Mouse (Mus musculus): ENCODE data around the gene Swi5. TPM values are rescaled to one million over a fixed set of nuclear protein-coding genes. Genes with fewer than 3 reads are reported as not detected.
A peak's percentile ranks its signal among the peaks of the same experiment; 100 is the strongest.

The Swi5 gene
- polyA plus RNA-seq, 1 experiment from 2014 or later: 397 TPM

- Histone ChIP-seq H3K4me1 (no peaks in the 10 kb centered on the region), H3K9ac (no peak overlapping the region), H3K36me3 (replicated peaks) (peaks cover 94% of the 10 kb centered on the region), H3K4me3 (replicated peaks) (no peak overlapping the region), H3K9me3 (no peaks in the 10 kb centered on the region), H3K27me3 (no peaks in the 10 kb centered on the region), H3K4me2 (no peak overlapping the region), H3K27ac (no peak overlapping the region)
- ATAC-seq (ENCODE audit: low FRiP score): no peak
- 90% methylated on average over 5 of the region's 5 CpGs for WGBS
Measured at GRCm38 (mm10) chr2:32252658-32253057, 35.2 kb downstream of the Swi5 start.

DNA sequence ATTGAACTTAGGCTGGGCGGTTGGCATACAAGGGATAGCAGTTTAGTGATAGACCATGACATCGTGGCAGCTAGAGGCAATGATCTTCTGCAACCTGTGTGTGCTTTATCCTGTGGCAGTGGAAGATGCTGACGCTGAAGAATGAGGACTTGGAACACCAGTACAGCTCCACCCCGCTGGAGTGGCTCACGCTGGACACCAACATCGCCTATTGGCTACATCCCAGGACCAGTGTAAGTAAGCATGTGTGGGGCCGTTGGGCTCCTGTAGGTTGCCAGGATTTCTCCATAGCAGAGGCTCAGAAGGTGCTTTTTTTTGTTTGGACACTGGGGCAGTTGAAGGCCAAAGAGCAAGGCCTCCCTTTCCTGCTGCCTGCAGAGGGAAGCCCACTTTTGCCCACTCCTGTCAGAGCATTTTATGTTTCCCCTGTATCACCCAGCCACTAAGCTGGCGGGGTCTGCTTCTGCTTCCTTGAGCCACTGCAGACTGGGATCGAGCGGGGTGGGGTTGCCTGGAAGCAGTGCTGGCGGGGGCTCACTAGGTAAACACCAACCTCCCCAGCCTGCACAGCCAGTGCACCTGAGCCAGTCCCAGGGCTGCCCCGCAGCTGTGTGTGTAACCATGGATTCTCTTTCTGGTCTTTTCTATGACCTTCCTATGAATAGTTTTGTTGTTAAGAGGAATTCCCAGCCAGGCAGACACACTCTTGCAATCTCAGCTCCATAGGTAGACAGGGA, 35.9 kb downstream of the Swi5 start:
- ATAC-seq (ENCODE audit: low FRiP score): no peak
- Histone ChIP-seq H3K36me3 (replicated peaks) (peaks cover 93% of the 10 kb centered on the region), H3K9ac (no peak overlapping the region), H3K9me3 (no peaks in the 10 kb centered on the region), H3K4me1 (no peaks in the 10 kb centered on the region), H3K27me3 (no peaks in the 10 kb centered on the region), H3K4me2 (no peak overlapping the region), H3K4me3 (replicated peaks) (no peak overlapping the region), H3K27ac (no peak overlapping the region)
- WGBS: 90% methylated on average over 12 of the region's 12 CpGs

DNA sequence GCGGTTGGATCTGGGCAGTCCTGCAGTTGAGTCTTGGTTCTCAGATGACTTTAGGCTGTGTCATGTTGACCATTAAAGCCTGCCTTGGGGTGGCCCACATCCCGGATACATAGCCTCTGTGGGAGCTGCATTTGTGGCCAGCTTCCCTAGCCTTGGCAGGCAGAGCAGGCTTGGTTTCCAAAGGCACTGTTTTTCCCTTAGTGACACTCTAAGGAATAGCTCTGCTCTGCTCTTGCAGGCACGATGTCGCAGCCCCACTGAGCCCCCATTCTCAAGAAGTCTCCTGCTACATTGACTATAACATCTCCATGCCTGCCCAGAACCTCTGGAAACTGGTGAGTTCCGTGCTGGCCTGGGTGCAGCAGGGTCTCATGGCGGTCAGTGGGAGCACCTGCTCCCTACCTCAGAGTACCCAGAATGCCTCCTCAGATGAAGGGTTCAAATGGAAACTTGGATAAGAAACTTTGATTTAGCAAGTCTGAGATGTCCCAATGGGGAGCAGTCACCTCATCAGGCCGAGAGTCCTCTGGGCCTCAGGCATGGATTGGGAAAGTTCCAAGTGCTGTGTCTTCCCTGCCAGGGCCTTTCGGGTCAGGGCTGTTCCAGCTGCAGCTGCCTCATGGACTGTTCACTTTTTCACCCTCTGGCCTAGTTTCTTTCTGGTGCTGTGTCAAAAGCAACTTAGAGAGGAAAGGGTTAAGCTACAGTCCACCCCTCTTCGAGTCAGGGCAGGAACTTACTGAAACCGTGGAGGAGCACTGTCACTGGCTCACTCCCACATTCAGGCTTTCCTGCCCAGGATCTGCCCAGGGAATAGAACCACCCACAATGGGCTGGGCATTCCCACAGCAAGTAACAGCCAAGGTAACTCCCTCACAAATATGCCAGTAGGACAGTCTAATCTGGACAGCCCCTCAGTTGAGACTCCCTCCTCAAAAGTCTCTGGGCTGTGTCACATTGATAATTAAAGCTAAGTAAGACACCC, 39.2 kb downstream of the Swi5 start:
- Histone ChIP-seq H3K4me1 (no peaks in the 10 kb centered on the region), H3K27ac (no peak overlapping the region), H3K4me2 (no peak overlapping the region), H3K27me3 (no peaks in the 10 kb centered on the region), H3K36me3 (replicated peaks) (peaks cover 98% of the 10 kb centered on the region), H3K4me3 (replicated peaks) (no peak overlapping the region), H3K9ac (no peak overlapping the region), H3K9me3 (no peaks in the 10 kb centered on the region)
- 84% methylated on average over 10 of the region's 10 CpGs for WGBS
- no peak for ATAC-seq (ENCODE audit: low FRiP score)

DNA sequence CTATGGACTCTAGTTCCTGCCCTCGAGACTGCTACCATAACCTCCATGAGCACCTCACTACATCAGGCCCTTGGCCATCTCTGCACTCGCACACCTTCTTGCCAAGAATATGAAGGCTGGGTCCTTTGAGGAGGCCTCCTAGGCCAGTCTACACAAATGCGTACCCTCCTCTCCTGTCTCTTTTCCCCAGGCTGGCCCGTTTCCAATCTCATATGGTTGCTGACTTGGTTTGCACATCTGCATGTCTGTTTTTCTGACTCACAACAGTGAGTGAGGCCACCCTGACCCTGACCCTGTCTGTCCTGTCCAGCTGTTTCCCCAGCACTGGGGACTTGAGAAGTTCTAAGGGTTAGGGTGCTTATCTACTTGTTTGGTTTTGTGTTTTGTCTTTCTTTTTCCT, 41.1 kb downstream of the Swi5 start:
- ATAC-seq (ENCODE audit: low FRiP score): no peak
- 88% methylated on average over 4 of the region's 4 CpGs for WGBS
- H3K27ac ChIP-seq: no peak overlapping the region
- H3K9me3 ChIP-seq: no peaks in the 10 kb centered on the region
- no peaks in the 10 kb centered on the region for H3K27me3 ChIP-seq
- H3K4me3 ChIP-seq (replicated peaks): no peak overlapping the region
- peaks cover 93% of the 10 kb centered on the region for H3K36me3 ChIP-seq (replicated peaks)
- H3K4me1 ChIP-seq: no peaks in the 10 kb centered on the region
- no peak overlapping the region for H3K9ac ChIP-seq
- no peak overlapping the region for H3K4me2 ChIP-seq

- Histone ChIP-seq H3K9me3 (no peaks in the 10 kb centered on the region), H3K4me2 (no peak overlapping the region), H3K9ac (no peak overlapping the region), H3K27me3 (no peaks in the 10 kb centered on the region), H3K36me3 (replicated peaks) (peaks cover 76% of the 10 kb centered on the region), H3K4me3 (replicated peaks) (no peak overlapping the region), H3K27ac (no peak overlapping the region), H3K4me1 (peaks cover under 1% of the 10 kb centered on the region; the same call in 1 of the 2 replicates)
- ATAC-seq (ENCODE audit: low FRiP score): no peak
- 89% methylated on average over 4 of the region's 4 CpGs for WGBS
Measured at GRCm38 (mm10) chr2:32242986-32243385, 44.9 kb downstream of the Swi5 start.

DNA sequence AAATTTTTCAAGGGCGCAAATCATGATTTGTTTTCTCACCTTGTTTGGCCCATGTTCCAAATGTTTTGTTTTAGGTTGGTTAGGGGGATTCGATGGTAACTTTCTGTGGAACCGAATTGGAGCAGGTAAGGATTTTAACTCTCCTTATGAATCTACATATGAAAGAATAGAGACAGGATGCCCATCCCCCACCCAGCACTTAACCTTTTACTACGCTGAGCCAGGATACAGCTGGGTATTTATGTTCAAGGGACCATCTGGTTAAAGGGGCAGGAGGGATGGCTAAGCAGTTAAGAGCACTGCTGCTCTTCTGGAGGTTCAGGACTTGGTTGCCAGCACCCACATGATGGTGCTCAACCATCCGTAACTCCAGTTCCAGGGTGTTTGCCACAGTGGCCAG, 47.3 kb downstream of the Swi5 start:
- ATAC-seq (ENCODE audit: low FRiP score): no peak
- H3K36me3 ChIP-seq (replicated peaks): peaks cover 53% of the 10 kb centered on the region
- no peaks in the 10 kb centered on the region for H3K9me3 ChIP-seq
- peaks cover 12% of the 10 kb centered on the region for H3K4me1 ChIP-seq
- H3K27ac ChIP-seq: no peak overlapping the region
- H3K4me2 ChIP-seq: no peak overlapping the region
- H3K27me3 ChIP-seq: no peaks in the 10 kb centered on the region
- 87% methylated on average over 5 of the region's 5 CpGs for WGBS
- no peak overlapping the region for H3K9ac ChIP-seq
- no peak overlapping the region for H3K4me3 ChIP-seq (replicated peaks)

- Histone ChIP-seq H3K9ac (no peak overlapping the region), H3K4me3 (replicated peaks) (no peak overlapping the region), H3K4me2 (no peak overlapping the region), H3K27ac (no peak overlapping the region), H3K4me1 (peaks cover 24% of the 10 kb centered on the region), H3K36me3 (replicated peaks) (peaks cover 39% of the 10 kb centered on the region), H3K27me3 (no peaks in the 10 kb centered on the region), H3K9me3 (no peaks in the 10 kb centered on the region)
- ATAC-seq (ENCODE audit: low FRiP score): no peak
- 92% methylated on average over 9 of the region's 9 CpGs for WGBS
Measured at GRCm38 (mm10) chr2:32238708-32239435, 49.0 kb downstream of the Swi5 start.

GRCm38 (mm10) chr2:32237571-32237970, 50.3 kb downstream of the Swi5 start:
- Histone ChIP-seq H3K4me1 (peaks cover 24% of the 10 kb centered on the region), H3K9ac (peak overlapping the region; percentile 74), H3K9me3 (no peaks in the 10 kb centered on the region), H3K4me3 (replicated peaks) (peak overlapping the region; percentile 69), H3K36me3 (replicated peaks) (peaks cover 39% of the 10 kb centered on the region), H3K27ac (no peak overlapping the region), H3K4me2 (peak overlapping the region; percentile 79), H3K27me3 (no peaks in the 10 kb centered on the region)
- ATAC-seq (ENCODE audit: low FRiP score): no peak
- WGBS: 45% methylated on average over 4 of the region's 4 CpGs

DNA sequence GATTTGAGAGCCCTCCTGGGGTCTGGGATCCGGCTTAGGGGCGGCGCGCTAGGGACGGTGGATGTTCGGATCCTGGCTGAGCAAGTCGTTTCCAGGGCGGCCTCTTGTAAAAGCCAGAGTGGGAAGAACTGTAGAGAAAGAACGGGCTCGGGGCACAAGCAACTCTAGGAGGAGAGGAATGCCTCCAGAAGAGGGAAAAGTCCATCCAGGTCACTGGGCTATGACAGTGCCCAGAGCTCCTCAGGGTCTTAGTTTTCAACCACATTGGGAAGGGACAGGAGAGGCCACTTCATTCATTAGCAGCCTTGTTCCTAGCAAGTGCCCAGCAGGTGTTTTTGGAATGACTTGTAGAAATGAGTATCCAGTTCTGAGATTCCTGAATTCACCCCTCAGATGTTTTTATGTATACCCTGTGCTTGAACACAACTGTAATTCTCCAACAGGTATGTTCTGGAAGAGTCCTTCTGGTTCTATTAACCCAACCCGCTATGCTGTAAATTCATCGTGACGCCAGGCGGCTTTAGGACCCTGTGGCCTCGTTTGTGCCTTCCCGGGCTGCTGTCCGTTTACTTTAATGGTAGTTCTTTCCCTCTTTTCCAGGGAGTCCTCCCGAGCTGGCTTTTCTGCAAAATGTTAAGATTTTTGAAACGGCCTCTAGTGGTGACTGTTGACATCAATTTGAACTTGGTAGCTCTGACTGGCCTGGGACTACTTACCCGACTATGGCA, 51.0 kb downstream of the Swi5 start:
- under 1% methylated on average over 20 of the region's 20 CpGs for WGBS
- H3K9ac ChIP-seq: peak overlapping the region; percentile 74
- H3K4me3 ChIP-seq (replicated peaks): peak overlapping the region; percentile 69
- H3K4me2 ChIP-seq: peak overlapping the region; percentile 79
- H3K27me3 ChIP-seq: no peaks in the 10 kb centered on the region
- peaks cover 43% of the 10 kb centered on the region for H3K36me3 ChIP-seq (replicated peaks)
- H3K27ac ChIP-seq: peak overlapping the region; percentile 89
- no peaks in the 10 kb centered on the region for H3K9me3 ChIP-seq
- peak; percentile 52 for ATAC-seq (ENCODE audit: low FRiP score)
- peaks cover 24% of the 10 kb centered on the region for H3K4me1 ChIP-seq

- Histone ChIP-seq H3K9me3 (no peaks in the 10 kb centered on the region), H3K4me2 (peak within 1 kb of the TSS; percentile 79), H3K4me3 (replicated peaks) (peak within 1 kb of the TSS; percentile 69), H3K27ac (peak within 1 kb of the TSS; percentile 89), H3K36me3 (replicated peaks) (peaks cover 44% of the 10 kb centered on the region), H3K27me3 (no peaks in the 10 kb centered on the region), H3K4me1 (peaks cover 24% of the 10 kb centered on the region), H3K9ac (peak within 1 kb of the TSS; percentile 74)
- under 1% methylated on average over 54 of the region's 54 CpGs for WGBS
- peak; percentile 91 for ATAC-seq (ENCODE audit: low FRiP score)
Measured at GRCm38 (mm10) chr2:32235886-32236759, 51.8 kb downstream of the Swi5 start, which contains the start of gene Pomt1. Gene Pomt1 (plus strand): TSS chr2:32236590.

DNA sequence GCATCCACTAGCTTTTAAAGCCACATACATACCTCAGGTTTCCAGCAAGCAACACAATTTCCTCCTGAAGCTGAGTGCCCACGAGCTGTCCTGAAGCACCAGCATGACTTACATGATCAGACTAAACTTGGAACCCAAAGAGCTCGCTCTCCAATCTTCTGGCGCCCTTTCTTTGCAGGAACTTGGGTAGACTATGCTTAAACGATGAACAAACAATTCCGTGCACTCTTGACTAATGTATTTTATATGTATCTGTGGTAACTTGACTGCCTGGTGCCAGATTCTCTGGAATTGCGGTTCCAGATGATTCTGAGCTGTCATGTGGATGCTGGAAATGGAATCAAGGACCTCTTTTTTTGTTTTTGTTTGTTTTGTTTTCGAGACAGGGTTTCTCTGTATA, 52.4 kb downstream of the Swi5 start:
- no peak for ATAC-seq (ENCODE audit: low FRiP score)

More for the DNA sequence above, 52.4 kb downstream of the Swi5 start:
- WGBS: 41% methylated on average over 7 of the region's 7 CpGs
- peak overlapping the region; percentile 69 for H3K4me3 ChIP-seq (replicated peaks)
- peak overlapping the region; percentile 79 for H3K4me2 ChIP-seq
- peak overlapping the region; percentile 89 for H3K27ac ChIP-seq
- peak overlapping the region; percentile 74 for H3K9ac ChIP-seq
- no peaks in the 10 kb centered on the region for H3K9me3 ChIP-seq
- no peaks in the 10 kb centered on the region for H3K27me3 ChIP-seq
- peaks cover 24% of the 10 kb centered on the region for H3K4me1 ChIP-seq
- peaks cover 45% of the 10 kb centered on the region for H3K36me3 ChIP-seq (replicated peaks)

Data from forebrain, embryonic 12.5 days (tissue).